Mouse (Mus musculus): ENCODE results near the gene Ppbp.
"Not testable (repeated sequence)": the region's sequence is repeated elsewhere in the genome, so short reads cannot be mapped to it uniquely, and the experiment has no call there.

DNA sequence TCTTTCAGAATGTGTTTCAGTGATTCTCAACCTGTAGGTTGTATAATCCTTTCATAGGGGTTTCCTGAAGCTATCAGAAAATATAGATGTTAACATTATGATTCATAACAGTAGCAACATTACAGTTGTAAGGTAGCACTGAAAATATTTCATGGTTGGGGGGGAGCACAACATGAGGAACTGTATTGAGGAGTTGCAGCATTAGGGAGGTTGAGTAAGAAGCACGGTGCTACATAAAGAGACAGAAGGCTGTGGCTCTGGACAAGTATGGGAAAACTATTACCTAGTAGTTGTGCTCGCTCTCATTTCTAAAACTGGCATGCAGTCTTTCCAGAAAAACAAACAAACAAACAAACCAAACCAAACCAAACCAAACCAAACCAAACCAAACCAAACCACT, 27.1 kb downstream of the Ppbp start:
- TF ChIP-seq POLR2A (IDR thresholded peaks at IDR 0.05; ENCODE audit: low read depth, low read length); CTCF (conservative IDR thresholded peaks at IDR 0.05; ENCODE audit: insufficient read depth, insufficient read length, low read depth, low read length): not testable (repeated sequence)
